8 mouse cellular contexts compared by ENCODE assay signal in the genomic region with DNA sequence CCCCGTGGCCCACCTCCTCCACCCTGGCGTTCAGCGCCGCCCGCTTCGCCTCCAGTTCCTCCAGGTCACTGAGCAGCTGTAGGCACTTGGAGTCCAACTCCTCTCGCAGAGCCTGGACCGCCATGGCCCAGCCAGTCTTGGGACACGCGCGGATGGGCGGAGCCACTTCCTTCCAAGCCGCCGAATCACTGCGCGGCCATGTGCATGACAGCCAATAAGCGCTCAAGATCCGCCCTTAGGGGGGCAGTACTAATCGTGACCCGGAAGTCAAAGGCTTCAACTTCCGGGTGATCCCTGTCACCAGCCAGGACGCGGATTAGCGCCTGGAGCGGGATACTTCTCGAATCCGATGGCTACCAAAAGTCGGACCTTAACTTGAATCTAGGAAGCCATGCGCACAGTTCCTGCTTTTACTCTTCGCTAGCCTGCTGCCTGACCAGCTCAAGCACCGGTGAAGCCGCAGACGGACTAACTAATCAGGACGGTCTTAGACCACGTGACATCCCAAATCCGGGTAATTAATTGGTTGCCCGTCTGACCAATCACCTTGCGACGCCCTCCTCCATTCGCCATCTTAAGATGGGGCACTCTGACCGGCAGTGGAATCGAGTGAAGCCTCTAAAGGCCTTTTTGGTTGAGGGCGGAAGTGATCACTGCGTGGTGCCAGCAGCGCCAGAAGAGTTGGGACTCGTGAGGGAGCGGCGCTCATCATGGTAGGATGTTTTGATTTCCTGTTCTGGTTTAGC. TPM values are rescaled to one million over a fixed set of nuclear protein-coding genes. Genes with fewer than 3 reads are reported as not detected.
DNase-seq lines count a peak whose midpoint lies in the region; ATAC-seq lines count a peak whose summit lies in the region.

A gene (minus strand): TSS at position 458 of the 746 bp plus-strand sequence.
A gene (plus strand): TSS at position 637 of the 746 bp plus-strand sequence.

- intact Hi-C loops in heart, postnatal 14 days (cut with DNase I): no loop called here

- H3K9me3 ChIP-seq in forebrain, embryonic 14.5 days (replicated peaks; ENCODE audit: control insufficient read depth, low read length): no peaks in the 10 kb centered on the region
- no peaks in the 10 kb centered on the region for H3K9me3 ChIP-seq in neural tube, embryonic 15.5 days (replicated peaks)

- peak within 1 kb of the TSS; percentile 67 for H3K4me2 ChIP-seq in forebrain, embryonic 14.5 days (ENCODE audit: low read length)
- H3K4me2 ChIP-seq in neural tube, embryonic 15.5 days: peak within 1 kb of the TSS; percentile 71

- peak within 1 kb of the TSS; percentile 62 for H3K9ac ChIP-seq in forebrain, embryonic 14.5 days (ENCODE audit: low read length)
- peak within 1 kb of the TSS; percentile 67 for H3K9ac ChIP-seq in neural tube, embryonic 15.5 days (replicated peaks)

- peak within 1 kb of the TSS; percentile 59 for H3K4me3 ChIP-seq in forebrain, embryonic 14.5 days (ENCODE audit: low read depth, low read length)
- peak within 1 kb of the TSS; percentile 83 for H3K4me3 ChIP-seq in neural tube, embryonic 15.5 days (replicated peaks)

- WGBS in forebrain, embryonic 14.5 days: under 1% methylated on average over 48 of the region's 48 CpGs
- WGBS in neural tube, embryonic 15.5 days: under 1% methylated on average over 48 of the region's 48 CpGs

- DNase-seq in ES-CJ7 (ENCODE audit: low read depth, low spot score): peak; percentile 100
- DNase-seq in cerebellum, adult 11 months: peak; percentile 94
- DNase-seq in forebrain, embryonic 14.5 days (ENCODE audit: low spot score): peak; percentile 100
- DNase-seq in heart, postnatal 14 days: peak; percentile 92 to 94
- peak; percentile 97 for DNase-seq in layer of hippocampus, adult 11-12 months (ENCODE audit: low spot score)
- peak; percentile 96 to 97 for DNase-seq in lung, adult 18-20 months
- DNase-seq in testis, postnatal 14 days (ENCODE audit: low spot score): peak; percentile 96

- peaks cover 24% of the 10 kb centered on the region for H3K36me3 ChIP-seq in forebrain, embryonic 14.5 days (ENCODE audit: control insufficient read depth, insufficient read depth, low read length)
- H3K36me3 ChIP-seq in neural tube, embryonic 15.5 days: peaks cover 22% of the 10 kb centered on the region

- H3K27ac ChIP-seq in forebrain, embryonic 14.5 days (ENCODE audit: low read depth, low read length): no peak within 1 kb of the TSS
- H3K27ac ChIP-seq in neural tube, embryonic 15.5 days (replicated peaks): peak within 1 kb of the TSS; percentile 88

- ATAC-seq in forebrain, embryonic 14.5 days: peak; percentile 94
- ATAC-seq in neural tube, embryonic 15.5 days (ENCODE audit: low FRiP score): peak; percentile 94

- H3K4me1 ChIP-seq in forebrain, embryonic 14.5 days (ENCODE audit: control insufficient read depth, insufficient read depth, low read length): peaks cover 5% of the 10 kb centered on the region
- peaks cover 26% of the 10 kb centered on the region for H3K4me1 ChIP-seq in neural tube, embryonic 15.5 days

- H3K27me3 ChIP-seq in forebrain, embryonic 14.5 days (replicated peaks; ENCODE audit: control insufficient read depth, insufficient read depth, low read length): no peaks in the 10 kb centered on the region
- H3K27me3 ChIP-seq in neural tube, embryonic 15.5 days (replicated peaks): no peaks in the 10 kb centered on the region

RNA-seq across cellular contexts. Expression of the first gene that starts in this region (rescaled TPM):
- 69.8 and 70.3 TPM in 2 replicates for polyA plus RNA-seq in forebrain, embryonic 14.5 days (2014; fragmentation: Nextera tagmentation; extraction: Ambion mirVana)
- total RNA-seq in heart, postnatal 14 days (2021): 10 to 100 TPM; 14.1 to 15.0 TPM
- 63.9 and 65.2 TPM in 2 replicates for polyA plus RNA-seq in neural tube, embryonic 15.5 days (2015; fragmentation: Nextera tagmentation; extraction: Ambion mirVana)

RNA-seq across cellular contexts. Expression of the second gene that starts in this region (rescaled TPM):
- 68.5 and 69.1 TPM in 2 replicates for polyA plus RNA-seq in forebrain, embryonic 14.5 days (2014; fragmentation: Nextera tagmentation; extraction: Ambion mirVana)
- total RNA-seq in heart, postnatal 14 days (2021): 10 to 100 TPM; 28.5 to 30.0 TPM
- polyA plus RNA-seq in neural tube, embryonic 15.5 days (2015; fragmentation: Nextera tagmentation; extraction: Ambion mirVana): 48.6 and 61.0 TPM in 2 replicates
